Comparison of ENCODE assay signal across 12 mouse cellular contexts in the genomic region with DNA sequence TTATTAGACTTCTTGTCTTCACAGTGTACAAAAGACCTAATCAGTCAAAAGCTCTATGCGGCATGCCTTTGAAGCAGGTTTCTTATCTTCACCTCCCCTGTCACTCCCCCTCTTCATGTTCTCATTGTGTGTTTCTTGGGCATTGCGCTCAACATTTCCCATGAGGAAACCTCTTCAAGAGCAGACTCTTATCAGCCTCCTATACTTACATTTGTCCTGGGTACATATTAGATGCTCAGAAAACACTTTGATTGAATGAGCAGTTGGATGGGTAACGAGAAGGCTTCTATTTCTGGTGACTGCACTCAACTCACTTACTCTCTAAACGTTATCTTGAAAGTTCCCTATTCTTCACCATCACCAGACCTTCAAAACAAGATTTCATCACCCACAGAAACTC.
"Had no signal": no experiment of that assay in that cellular context is flagged by ENCODE, and none has a peak within 500 bp of the region (broad histone marks: within the 10 kb centered on the region; RNA-seq: fewer than 3 reads in every experiment).

No protein-coding gene starts in this region.

- ATAC-seq: midbrain, embryonic 13.5 days had no signal

- DNase-seq: kidney, adult 2 months; kidney, postnatal 14 days; left cerebral cortex, postnatal 4 days; lung, embryonic 14.5 days; right cerebral cortex, postnatal 14 days; thymus, adult 2 months; thymus, postnatal 25 days had no signal

- H3K27me3 ChIP-seq: kidney, embryonic 15.5 days; limb, embryonic 13.5 days; midbrain, embryonic 13.5 days; stomach, embryonic 15.5 days had no signal

- H3K9ac ChIP-seq: kidney, embryonic 15.5 days; limb, embryonic 13.5 days; liver, embryonic 14.5 days; lung, embryonic 14.5 days; midbrain, embryonic 13.5 days; stomach, embryonic 15.5 days had no signal

- H3K4me1 ChIP-seq: kidney, embryonic 15.5 days; limb, embryonic 13.5 days; midbrain, embryonic 13.5 days; stomach, embryonic 15.5 days had no signal

- H3K4me3 ChIP-seq: kidney, embryonic 15.5 days; limb, embryonic 13.5 days; midbrain, embryonic 13.5 days; stomach, embryonic 15.5 days had no signal

- H3K9me3 ChIP-seq: kidney, embryonic 15.5 days; limb, embryonic 13.5 days; midbrain, embryonic 13.5 days; stomach, embryonic 15.5 days had no signal

- H3K27ac ChIP-seq: kidney, embryonic 15.5 days; limb, embryonic 13.5 days; liver, embryonic 14.5 days; midbrain, embryonic 13.5 days; stomach, embryonic 15.5 days had no signal

- H3K4me2 ChIP-seq: kidney, embryonic 15.5 days; limb, embryonic 13.5 days; lung, embryonic 14.5 days; midbrain, embryonic 13.5 days; stomach, embryonic 15.5 days had no signal

- H3K36me3 ChIP-seq: kidney, embryonic 15.5 days; limb, embryonic 13.5 days; midbrain, embryonic 13.5 days; stomach, embryonic 15.5 days had no signal
